Mouse (Mus musculus): ENCODE measurements around the gene Zfp185. TPM values are rescaled to one million over a fixed set of nuclear protein-coding genes. Genes with fewer than 3 reads are reported as not detected.
A peak's percentile ranks its signal among the peaks of the same experiment; 100 is the strongest.
"Not testable (repeated sequence)": the region's sequence is repeated elsewhere in the genome, so short reads cannot be mapped to it uniquely, and the experiment has no call there.

Gene Zfp185
- polyA plus RNA-seq, 1 experiment: 0.36 TPM

- 17% methylated on average over 14 of the region's 14 CpGs for WGBS
- DNase-seq (ENCODE audit: low read depth, low spot score): peak; percentile 54
These were observed 66.9 kb downstream of the Zfp185 start for GRCm38 (mm10) chrX:73053860-73054563.

GRCm38 (mm10) chrX:73061528-73061927 lies 74.4 kb downstream of the Zfp185 start:
- 83% methylated on average over 1 of the region's 1 CpGs for WGBS
- no peak for DNase-seq (ENCODE audit: low read depth, low spot score)

- no peak for DNase-seq (ENCODE audit: low read depth, low spot score)
- WGBS: 48% methylated on average over 5 of the region's 5 CpGs
These were observed 75.2 kb downstream of the Zfp185 start for GRCm38 (mm10) chrX:73062323-73062722.

- no peak for DNase-seq (ENCODE audit: low read depth, low spot score)
- WGBS: 53% methylated on average over 24 of the region's 24 CpGs
These were observed 76.6 kb downstream of the Zfp185 start for GRCm38 (mm10) chrX:73063512-73064414.

- WGBS: 41% methylated on average over 7 of the region's 7 CpGs
- no peak for DNase-seq (ENCODE audit: low read depth, low spot score)
These were observed 77.3 kb downstream of the Zfp185 start, which contains the start of gene Pnma3 for GRCm38 (mm10) chrX:73064415-73064793. Gene Pnma3 (plus strand): TSS chrX:73064787.

GRCm38 (mm10) chrX:73066765-73067312 lies 79.7 kb downstream of the Zfp185 start:
- WGBS: 40% methylated on average over 1 of the region's 5 CpGs
- not testable (repeated sequence) for DNase-seq (ENCODE audit: low read depth, low spot score)

Other genes starting within 250 kb of the Zfp185 start
- 0.02 and 0.08 TPM in 2 replicates for gene Gabrq, start 162.2 kb upstream of the Zfp185 start, polyA plus RNA-seq (2012; rRNA removed)
- gene Cetn2, start 68.9 kb upstream of the Zfp185 start, polyA plus RNA-seq (2012; rRNA removed): 4.8 and 5.9 TPM in 2 replicates
- 20.4 and 26.2 TPM in 2 replicates for gene Nsdhl, start 68.8 kb upstream of the Zfp185 start, polyA plus RNA-seq (2012; rRNA removed)
- gene Pnma5, start 49.8 kb downstream of the Zfp185 start, polyA plus RNA-seq (2012; rRNA removed): not detected in 2 replicates
- 0.04 and 0.10 TPM in 2 replicates for gene Pnma3, start 77.4 kb downstream of the Zfp185 start, polyA plus RNA-seq (2012; rRNA removed)
- gene Xlr4a, start 95.1 kb downstream of the Zfp185 start, polyA plus RNA-seq (2012; rRNA removed): 0.32 TPM in 2 replicates
- gene Xlr3a, start 109.8 kb downstream of the Zfp185 start, polyA plus RNA-seq (2012; rRNA removed): 0.55 and 0.92 TPM in 2 replicates
- 0.05 and 0.10 TPM in 2 replicates for gene Gm14685, start 129.7 kb downstream of the Zfp185 start, polyA plus RNA-seq (2012; rRNA removed)
- gene Xlr5b, start 161.5 kb downstream of the Zfp185 start, polyA plus RNA-seq (2012; rRNA removed): 0.07 TPM in 1 of 2 replicates, not detected in the other
- gene DXBay18, start 162.1 kb downstream of the Zfp185 start, polyA plus RNA-seq (2012; rRNA removed): not detected in 2 replicates
- not detected in 2 replicates for gene Spin2d, start 189.7 kb downstream of the Zfp185 start, polyA plus RNA-seq (2012; rRNA removed)
- gene Xlr3b, start 204.9 kb downstream of the Zfp185 start, polyA plus RNA-seq (2012; rRNA removed): 0.22 TPM in 1 of 2 replicates, not detected in the other
- gene Xlr4b, start 227.0 kb downstream of the Zfp185 start, polyA plus RNA-seq (2012; rRNA removed): 0.47 and 0.99 TPM in 2 replicates
- 7.2 and 7.7 TPM in 2 replicates for gene F8a, start 241.0 kb downstream of the Zfp185 start, polyA plus RNA-seq (2012; rRNA removed)

Measured in large intestine, adult 2 months (tissue).